Mouse (Mus musculus) gastrocnemius, adult 18-20 months (tissue): ENCODE data around the gene Pdha1. TPM values are rescaled to one million over a fixed set of nuclear protein-coding genes. Genes with fewer than 3 reads are reported as not detected.

ENCODE experiments used
- DNase-seq: peaks from one replicate; pipeline ENCODE4 v3.0.0; 2021; ENCODE audit warnings: low spot score
- long read RNA-seq, 2 experiments: library from polyadenylated mRNA; stranded (forward); transcript quantifications; one replicate each; pipeline ENCODE4 v2.0.0; 2021
- total RNA-seq, 2 experiments: library from RNA; stranded (reverse); gene quantifications; 2 replicates each; pipeline ENCODE4 v1.2.3; 2021

Pdha1 gene
- 100 to 1,000 TPM; 483 to 550 TPM for total RNA-seq
- long read RNA-seq, experiment 1, transcript Pdha1-201 (11 exons, 2,848 nt) = major isoform, 1,010 of 1,082 reads
- long read RNA-seq, experiment 1, partial matches to known transcripts = 35 of 1,082 reads
- long read RNA-seq, experiment 1, other reads (novel, unspliced or antisense) = 37 of 1,082 reads
- long read RNA-seq, experiment 2, transcript Pdha1-201 (11 exons, 2,848 nt) = major isoform, 591 of 646 reads
- long read RNA-seq, experiment 2, partial matches to known transcripts = 23 of 646 reads
- long read RNA-seq, experiment 2, other reads (novel, unspliced or antisense) = 32 of 646 reads

- DNase-seq = peak; percentile 87
Observed at GRCm38 (mm10) chrX:160137861-160138717, at the start of gene Pdha1. Gene Pdha1 (minus strand): TSS chrX:160138413.

GRCm38 (mm10) chrX:160179032-160179431 lies 40.8 kb upstream of the Pdha1 start:
- no peak for DNase-seq

- DNase-seq = peak; percentile 62
Observed at GRCm38 (mm10) chrX:160170150-160170549, 31.9 kb upstream of the Pdha1 start.

- DNase-seq = no peak
Observed at GRCm38 (mm10) chrX:160166246-160166985, 28.2 kb upstream of the Pdha1 start.

GRCm38 (mm10) chrX:160164259-160164658 lies 26.0 kb upstream of the Pdha1 start:
- DNase-seq = no peak

- DNase-seq = no peak
Observed at GRCm38 (mm10) chrX:160153147-160153815, 15.1 kb upstream of the Pdha1 start.

GRCm38 (mm10) chrX:160148859-160149258 lies 10.6 kb upstream of the Pdha1 start:
- no peak for DNase-seq

- no peak for DNase-seq
Observed at GRCm38 (mm10) chrX:160147406-160147805, 9.2 kb upstream of the Pdha1 start.

- no peak for DNase-seq
Observed at GRCm38 (mm10) chrX:160146806-160147205, 8.6 kb upstream of the Pdha1 start.

GRCm38 (mm10) chrX:160137177-160137860 lies 894 bp downstream of the Pdha1 start:
- DNase-seq = no peak

GRCm38 (mm10) chrX:160136153-160136552 lies 2.1 kb downstream of the Pdha1 start:
- DNase-seq = no peak

- no peak for DNase-seq
Observed at GRCm38 (mm10) chrX:160135719-160136118, 2.5 kb downstream of the Pdha1 start.

GRCm38 (mm10) chrX:160134136-160134843 lies 3.9 kb downstream of the Pdha1 start:
- DNase-seq = no peak

GRCm38 (mm10) chrX:160116658-160117057 lies 21.6 kb downstream of the Pdha1 start:
- DNase-seq = peak; percentile 22

GRCm38 (mm10) chrX:160116074-160116473 lies 22.1 kb downstream of the Pdha1 start:
- DNase-seq = no peak

- DNase-seq = no peak
Observed at GRCm38 (mm10) chrX:160113777-160114176, 24.4 kb downstream of the Pdha1 start.

GRCm38 (mm10) chrX:160107817-160108216 lies 30.4 kb downstream of the Pdha1 start:
- DNase-seq = no peak

- DNase-seq = no peak
Observed at GRCm38 (mm10) chrX:160091973-160092372, 46.2 kb downstream of the Pdha1 start.
